Mouse (Mus musculus): ENCODE measurements around the gene Fkbp1a.

Gene Fkbp1a

DNA sequence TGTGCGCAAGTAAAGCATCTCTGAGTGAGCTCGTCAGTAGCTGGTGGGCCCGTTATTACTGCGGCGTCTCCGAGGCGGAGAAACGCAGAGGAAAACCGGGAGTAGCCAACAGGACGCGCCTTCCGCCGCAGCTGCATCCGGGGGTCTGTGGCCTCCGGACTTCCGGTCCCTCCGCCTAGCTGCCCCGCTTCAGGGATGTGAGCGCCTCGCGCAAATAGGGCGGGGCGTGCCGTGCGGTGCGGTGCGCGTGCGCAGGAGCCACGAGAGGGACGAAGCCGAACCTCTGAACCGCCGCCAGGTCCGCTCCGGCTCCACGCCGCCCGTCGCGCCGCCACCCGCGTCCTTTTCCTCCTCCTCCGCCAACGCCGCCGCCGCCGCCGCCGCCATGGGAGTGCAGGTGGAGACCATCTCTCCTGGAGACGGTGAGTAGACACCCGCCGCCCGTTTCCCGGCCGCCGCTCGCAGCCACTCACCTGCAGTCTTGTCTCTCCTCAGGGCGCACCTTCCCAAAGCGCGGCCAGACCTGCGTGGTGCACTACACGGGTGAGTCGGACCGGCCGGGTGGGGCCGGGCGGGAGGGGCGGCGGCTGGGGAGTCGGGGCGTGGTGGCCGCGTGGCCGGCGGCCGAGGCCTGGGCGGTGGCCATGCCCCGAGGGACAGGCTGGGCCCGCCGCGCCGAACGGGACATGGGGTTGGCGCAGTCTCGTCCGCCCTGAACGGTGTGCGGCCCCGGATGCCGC is at the start of gene Fkbp1a:
Fkbp1a (plus strand) TSS at position 161 of the 740 bp plus-strand sequence.
- peak; percentile 98 for DNase-seq

DNA sequence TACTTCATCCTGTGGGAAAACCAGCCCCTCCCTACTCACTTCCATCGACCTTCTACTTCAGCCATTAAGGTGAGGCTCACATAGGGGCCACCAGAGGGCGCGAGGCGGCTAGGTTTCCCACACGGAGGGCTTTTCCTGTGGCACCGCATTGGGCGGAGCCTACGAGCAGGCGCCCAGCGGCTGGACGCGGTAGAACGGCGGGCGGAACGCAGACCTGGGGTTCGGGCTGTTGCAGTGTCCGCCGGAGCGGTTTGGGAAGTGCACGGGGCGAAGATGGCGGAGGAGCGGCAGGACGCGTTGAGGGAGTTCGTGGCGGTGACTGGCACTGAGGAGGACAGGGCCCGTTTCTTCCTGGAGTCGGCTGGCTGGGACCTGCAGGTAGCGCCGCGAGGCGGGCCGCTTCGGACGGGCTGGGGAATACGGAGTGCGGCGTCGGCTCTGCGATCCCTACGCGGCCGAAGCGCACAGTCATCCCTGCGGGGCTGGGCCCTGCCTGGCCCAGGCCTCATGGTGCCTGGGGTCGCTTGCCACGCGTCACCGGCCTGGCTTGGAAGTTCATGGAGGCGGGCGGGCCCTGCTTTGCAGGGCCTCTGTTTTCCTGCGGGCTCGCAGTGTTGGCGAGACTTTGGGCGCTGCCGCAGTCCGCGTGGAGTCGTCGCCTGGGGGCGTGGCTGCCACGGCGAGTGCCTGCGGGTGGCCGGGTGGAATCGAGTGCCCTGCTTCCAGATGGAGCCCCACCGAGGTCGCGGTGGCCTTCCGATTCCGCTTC is 48.1 kb upstream of the Fkbp1a start, which contains the start of gene Nsfl1c:
Nsfl1c (plus strand) TSS at position 148 of the 769 bp plus-strand sequence.
- DNase-seq, result peak; percentile 95

GRCm38 (mm10) chr2:151498358-151498757 is 43.9 kb upstream of the Fkbp1a start:
- no peak for DNase-seq

GRCm38 (mm10) chr2:151500442-151501007 is 41.8 kb upstream of the Fkbp1a start:
- no peak for DNase-seq

DNA sequence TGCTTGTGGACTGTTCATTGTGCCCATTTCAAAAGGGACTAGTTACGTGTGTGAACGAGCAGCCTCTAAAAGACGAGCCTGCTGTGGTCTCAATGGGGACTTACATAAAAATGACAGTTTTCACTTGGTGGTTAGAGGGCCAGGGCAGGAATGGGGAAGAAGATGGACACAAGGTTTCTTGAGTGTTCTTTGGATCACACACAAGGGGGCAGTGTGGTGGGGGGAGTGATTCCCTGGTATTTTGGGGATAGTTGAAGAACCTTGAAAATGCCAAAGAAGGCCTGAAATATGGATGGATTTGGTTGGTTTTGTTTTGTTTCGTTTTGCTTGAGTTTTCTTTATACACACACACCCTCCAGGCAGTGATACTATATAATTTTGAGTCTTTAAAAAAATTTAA is 38.1 kb upstream of the Fkbp1a start:
- DNase-seq, result no peak

- peak; percentile 80 for DNase-seq
Measured at GRCm38 (mm10) chr2:151512199-151512598, 30.1 kb upstream of the Fkbp1a start.

- DNase-seq, result peak; percentile 15
Measured at GRCm38 (mm10) chr2:151513525-151514285, 28.6 kb upstream of the Fkbp1a start.

DNA sequence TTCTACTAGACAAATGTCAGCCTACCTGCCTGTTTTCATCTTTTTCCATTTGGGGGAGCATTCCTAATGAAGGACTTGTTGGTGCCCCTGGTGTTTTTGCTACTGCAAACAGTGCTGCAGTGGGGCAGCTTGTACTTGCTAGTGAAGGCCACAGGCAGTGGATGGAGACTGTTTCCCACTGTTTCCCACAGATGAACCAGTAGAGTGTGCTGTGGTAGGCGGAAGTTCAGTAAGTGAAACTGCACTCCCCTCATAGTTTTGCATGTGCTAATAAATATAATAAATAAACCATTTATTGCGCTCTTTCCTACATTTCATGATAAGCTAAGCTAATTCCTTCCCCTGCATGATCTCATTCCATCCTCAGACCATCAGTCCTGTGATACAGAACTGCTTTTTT is 23.3 kb upstream of the Fkbp1a start:
- DNase-seq, result no peak

DNA sequence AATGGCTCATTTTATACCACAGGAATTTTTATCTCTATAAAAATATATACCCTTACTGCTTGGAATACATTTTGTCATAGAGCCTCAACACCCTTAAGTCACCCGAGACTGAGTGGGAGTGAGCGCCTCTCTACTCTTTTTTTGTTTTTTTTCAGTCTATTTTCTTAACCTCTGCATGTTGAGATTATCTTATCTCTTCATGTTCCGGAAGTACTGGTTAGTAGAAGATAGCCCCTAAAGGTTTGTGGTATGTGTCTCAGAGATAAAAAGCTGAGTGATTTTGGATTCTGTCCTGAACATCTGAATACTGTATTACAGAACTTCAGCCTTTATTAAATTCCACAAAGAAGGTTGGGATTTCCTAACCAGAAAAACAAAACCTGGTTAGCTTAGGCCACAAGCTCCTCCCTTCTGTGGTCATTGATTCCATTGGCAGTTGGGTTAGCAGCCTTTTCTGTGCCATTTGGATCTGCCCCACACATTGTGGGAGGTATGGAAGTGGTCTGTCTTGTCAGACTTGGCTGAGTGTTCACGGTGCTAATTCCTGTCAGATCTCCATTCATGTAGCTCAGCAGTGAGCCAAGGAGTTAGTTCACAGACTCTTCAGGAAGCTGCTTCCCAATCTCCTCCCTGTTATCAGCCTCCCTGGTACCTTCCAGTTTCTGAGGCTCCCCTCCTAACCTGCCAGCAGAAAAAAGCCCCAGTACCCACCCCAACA is 17.8 kb upstream of the Fkbp1a start:
- no peak for DNase-seq

DNA sequence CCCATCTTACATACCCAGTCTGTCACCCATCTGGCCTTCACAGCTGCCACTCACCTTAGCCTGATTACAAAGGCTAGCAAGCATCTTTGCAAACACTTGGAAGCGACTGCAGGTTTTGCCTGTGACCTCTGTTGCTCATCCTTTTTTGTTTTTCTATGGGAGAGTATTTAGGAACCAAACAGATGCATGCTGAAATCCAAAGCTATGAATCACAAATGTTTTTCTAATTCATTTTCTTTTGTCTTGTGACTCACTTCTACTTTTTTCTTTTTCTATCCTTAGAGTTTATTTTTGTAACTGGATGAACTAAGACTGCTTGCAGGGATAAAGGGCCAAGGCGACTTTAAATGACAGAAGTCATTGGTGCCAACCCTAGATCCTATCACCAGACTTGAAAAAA is 16.8 kb upstream of the Fkbp1a start:
- DNase-seq, result no peak

GRCm38 (mm10) chr2:151528066-151528465 is 14.2 kb upstream of the Fkbp1a start:
- no peak for DNase-seq

DNA sequence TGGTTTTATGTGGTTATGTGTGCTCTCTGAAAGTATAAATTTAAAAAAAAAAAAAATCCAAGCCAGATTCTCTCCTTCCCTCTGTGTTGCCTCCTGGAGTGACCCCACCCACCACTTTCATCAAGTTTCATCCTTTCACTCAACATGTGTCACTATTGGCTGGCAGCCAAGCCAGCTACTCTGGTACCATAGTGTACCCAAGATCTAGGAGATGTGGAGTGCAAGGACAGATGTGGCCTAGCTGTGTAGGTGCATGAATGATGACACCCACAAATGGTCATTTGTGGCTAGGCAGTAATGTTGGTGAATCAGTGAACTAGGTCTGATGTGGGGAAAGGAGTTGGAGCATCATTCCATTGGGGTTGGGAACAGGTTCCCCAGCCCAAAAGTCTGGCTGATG is 13.1 kb upstream of the Fkbp1a start:
- no peak for DNase-seq

GRCm38 (mm10) chr2:151530378-151531230 is 11.7 kb upstream of the Fkbp1a start:
- peak; percentile 14 for DNase-seq

GRCm38 (mm10) chr2:151533632-151534031 is 8.7 kb upstream of the Fkbp1a start:
- DNase-seq, result no peak

GRCm38 (mm10) chr2:151535961-151536617 is 6.2 kb upstream of the Fkbp1a start:
- no peak for DNase-seq

DNA sequence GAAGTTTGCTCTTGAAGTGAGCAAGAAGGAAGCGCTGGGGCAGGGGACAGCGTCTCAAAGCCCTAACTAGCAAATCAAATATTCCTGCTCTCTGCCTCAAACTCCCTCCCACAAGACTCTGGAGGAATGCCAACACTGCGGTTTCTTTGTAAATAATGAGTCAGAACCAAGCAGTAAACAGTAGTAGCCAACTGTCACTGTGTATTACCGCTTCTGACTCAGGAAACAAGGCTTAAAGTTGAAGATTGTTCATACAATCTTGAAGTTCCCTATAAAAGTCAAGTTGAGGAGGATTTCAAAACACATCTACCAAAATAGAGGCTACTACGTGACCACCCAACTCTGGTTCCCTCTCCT is 5.7 kb upstream of the Fkbp1a start:
- DNase-seq, result peak; percentile 79

GRCm38 (mm10) chr2:151538646-151539045 is 3.6 kb upstream of the Fkbp1a start:
- DNase-seq, result no peak

GRCm38 (mm10) chr2:151543063-151543895 is 996 bp downstream of the Fkbp1a start:
- peak; percentile 83 for DNase-seq

GRCm38 (mm10) chr2:151544673-151545072 is 2.4 kb downstream of the Fkbp1a start:
- no peak for DNase-seq

GRCm38 (mm10) chr2:151546571-151546970 is 4.3 kb downstream of the Fkbp1a start:
- DNase-seq, result no peak
